Mouse (Mus musculus): Measurements from ENCODE around the gene Ttll9. TPM values are rescaled to one million over a fixed set of nuclear protein-coding genes. Genes with fewer than 3 reads are reported as not detected.

Ttll9 gene
- polyA plus RNA-seq, 1 experiment from 2014 or later, result 0.42 TPM

- no peak overlapping the region for H3K27ac ChIP-seq
- H3K4me1 ChIP-seq, result no peaks in the 10 kb centered on the region
- H3K4me3 ChIP-seq, result no peak overlapping the region
- ATAC-seq (ENCODE audit: insufficient number of reproducible peaks, insufficient read depth, low FRiP score, low TSS enrichment, low read depth), result no peak
- H3K9me3 ChIP-seq, result no peaks in the 10 kb centered on the region
- H3K27me3 ChIP-seq, result peaks cover 4% of the 10 kb centered on the region; the same call in 1 of the 2 replicates
- H3K9ac ChIP-seq, result no peak overlapping the region
- WGBS, result 57% methylated on average over 3 of the region's 3 CpGs
- no peak overlapping the region for H3K4me2 ChIP-seq
- H3K36me3 ChIP-seq, result no peaks in the 10 kb centered on the region
These were observed 14.7 kb downstream of the Ttll9 start for GRCm38 (mm10) chr2:152976991-152977390.

GRCm38 (mm10) chr2:152985582-152985981 is 23.3 kb downstream of the Ttll9 start:
- no peak overlapping the region for H3K9ac ChIP-seq
- no peak overlapping the region for H3K4me3 ChIP-seq
- H3K27me3 ChIP-seq, result no peaks in the 10 kb centered on the region; the same call in 1 of the 2 replicates
- H3K36me3 ChIP-seq, result no peaks in the 10 kb centered on the region
- H3K9me3 ChIP-seq, result no peaks in the 10 kb centered on the region
- no peaks in the 10 kb centered on the region for H3K4me1 ChIP-seq
- ATAC-seq (ENCODE audit: insufficient number of reproducible peaks, insufficient read depth, low FRiP score, low TSS enrichment, low read depth), result no peak
- no peak overlapping the region for H3K27ac ChIP-seq
- 12% methylated on average over 1 of the region's 1 CpGs for WGBS
- no peak overlapping the region for H3K4me2 ChIP-seq

- Histone ChIP-seq H3K36me3 (no peaks in the 10 kb centered on the region), H3K4me2 (no peak overlapping the region), H3K27me3 (no peaks in the 10 kb centered on the region), H3K9ac (no peak overlapping the region), H3K9me3 (no peaks in the 10 kb centered on the region), H3K4me3 (no peak overlapping the region), H3K27ac (no peak overlapping the region), H3K4me1 (no peaks in the 10 kb centered on the region)
- no peak for ATAC-seq (ENCODE audit: insufficient number of reproducible peaks, insufficient read depth, low FRiP score, low TSS enrichment, low read depth)
- WGBS, result 88% methylated on average over 9 of the region's 9 CpGs
These were observed 29.2 kb downstream of the Ttll9 start for GRCm38 (mm10) chr2:152991529-152991928.

- no peak overlapping the region for H3K4me3 ChIP-seq
- H3K9ac ChIP-seq, result no peak overlapping the region
- H3K36me3 ChIP-seq, result no peaks in the 10 kb centered on the region
- WGBS, result 53% methylated on average over 4 of the region's 4 CpGs
- ATAC-seq (ENCODE audit: insufficient number of reproducible peaks, insufficient read depth, low FRiP score, low TSS enrichment, low read depth), result no peak
- H3K27ac ChIP-seq, result no peak overlapping the region
- no peaks in the 10 kb centered on the region for H3K4me1 ChIP-seq
- no peaks in the 10 kb centered on the region for H3K9me3 ChIP-seq
- no peaks in the 10 kb centered on the region for H3K27me3 ChIP-seq
- H3K4me2 ChIP-seq, result no peak overlapping the region
These were observed 34.8 kb downstream of the Ttll9 start for GRCm38 (mm10) chr2:152997046-152997445.

GRCm38 (mm10) chr2:153002492-153003248 is 40.4 kb downstream of the Ttll9 start:
- no peaks in the 10 kb centered on the region for H3K4me1 ChIP-seq
- peaks cover 8% of the 10 kb centered on the region for H3K36me3 ChIP-seq
- H3K27me3 ChIP-seq, result no peaks in the 10 kb centered on the region
- no peak overlapping the region for H3K4me3 ChIP-seq
- ATAC-seq (ENCODE audit: insufficient number of reproducible peaks, insufficient read depth, low FRiP score, low TSS enrichment, low read depth), result no peak
- no peak overlapping the region for H3K4me2 ChIP-seq
- H3K9me3 ChIP-seq, result no peaks in the 10 kb centered on the region
- H3K9ac ChIP-seq, result no peak overlapping the region
- WGBS, result 74% methylated on average over 15 of the region's 15 CpGs
- H3K27ac ChIP-seq, result no peak overlapping the region

- Histone ChIP-seq H3K4me1 (no peaks in the 10 kb centered on the region), H3K36me3 (peaks cover 19% of the 10 kb centered on the region), H3K4me3 (no peak overlapping the region), H3K27me3 (no peaks in the 10 kb centered on the region), H3K9me3 (no peaks in the 10 kb centered on the region), H3K4me2 (no peak overlapping the region), H3K9ac (no peak overlapping the region), H3K27ac (no peak overlapping the region)
- 58% methylated on average over 13 of the region's 13 CpGs for WGBS
- ATAC-seq (ENCODE audit: insufficient number of reproducible peaks, insufficient read depth, low FRiP score, low TSS enrichment, low read depth), result no peak
These were observed 41.5 kb downstream of the Ttll9 start for GRCm38 (mm10) chr2:153003681-153004338.

GRCm38 (mm10) chr2:153005981-153006380 is 43.7 kb downstream of the Ttll9 start:
- H3K4me2 ChIP-seq, result no peak overlapping the region
- no peaks in the 10 kb centered on the region for H3K27me3 ChIP-seq
- no peaks in the 10 kb centered on the region for H3K9me3 ChIP-seq
- H3K4me1 ChIP-seq, result no peaks in the 10 kb centered on the region
- no peak for ATAC-seq (ENCODE audit: insufficient number of reproducible peaks, insufficient read depth, low FRiP score, low TSS enrichment, low read depth)
- H3K27ac ChIP-seq, result no peak overlapping the region
- no peak overlapping the region for H3K4me3 ChIP-seq
- H3K9ac ChIP-seq, result no peak overlapping the region
- peaks cover 41% of the 10 kb centered on the region for H3K36me3 ChIP-seq
- WGBS, result 86% methylated on average over 3 of the region's 3 CpGs

- Histone ChIP-seq H3K9me3 (no peaks in the 10 kb centered on the region), H3K9ac (no peak overlapping the region), H3K27me3 (no peaks in the 10 kb centered on the region), H3K4me2 (no peak overlapping the region), H3K4me3 (no peak overlapping the region), H3K4me1 (peaks cover 7% of the 10 kb centered on the region), H3K27ac (no peak overlapping the region), H3K36me3 (peaks cover 62% of the 10 kb centered on the region)
- WGBS, result 90% methylated on average over 12 of the region's 12 CpGs
- no peak for ATAC-seq (ENCODE audit: insufficient number of reproducible peaks, insufficient read depth, low FRiP score, low TSS enrichment, low read depth)
These were observed 47.1 kb downstream of the Ttll9 start for GRCm38 (mm10) chr2:153009192-153009973.

- 91% methylated on average over 11 of the region's 11 CpGs for WGBS
- Histone ChIP-seq H3K4me1 (peaks cover 10% of the 10 kb centered on the region), H3K4me2 (peak overlapping the region; percentile 89), H3K27me3 (0 out of 2 replicates have a peak, but pooled peaks cover 4% of the 10 kb centered on the region), H3K4me3 (peak overlapping the region; percentile 85), H3K36me3 (peaks cover 42% of the 10 kb centered on the region), H3K9ac (peak overlapping the region; percentile 89), H3K9me3 (no peaks in the 10 kb centered on the region), H3K27ac (no peak overlapping the region)
- ATAC-seq (ENCODE audit: insufficient number of reproducible peaks, insufficient read depth, low FRiP score, low TSS enrichment, low read depth), result no peak
These were observed 51.6 kb downstream of the Ttll9 start for GRCm38 (mm10) chr2:153013724-153014515.

GRCm38 (mm10) chr2:153014758-153015593 is 52.7 kb downstream of the Ttll9 start, which contains the start of gene Pdrg1:
Gene Pdrg1, minus strand, starts transcription at chr2:153015427.
- Histone ChIP-seq H3K4me3 (peak within 1 kb of the TSS; percentile 85), H3K36me3 (peaks cover 31% of the 10 kb centered on the region), H3K9me3 (no peaks in the 10 kb centered on the region), H3K9ac (peak within 1 kb of the TSS; percentile 89), H3K27me3 (0 out of 2 replicates have a peak, but pooled peaks cover 4% of the 10 kb centered on the region), H3K4me1 (peaks cover 10% of the 10 kb centered on the region), H3K27ac (no peak within 1 kb of the TSS), H3K4me2 (peak within 1 kb of the TSS; percentile 89)
- peak; percentile 93 for ATAC-seq (ENCODE audit: insufficient number of reproducible peaks, insufficient read depth, low FRiP score, low TSS enrichment, low read depth)
- under 1% methylated on average over 54 of the region's 54 CpGs for WGBS
